Mouse (Mus musculus) midbrain, embryonic 11.5 days (tissue): Measurements from ENCODE around the gene Jph3. TPM values are rescaled to one million over a fixed set of nuclear protein-coding genes. Genes with fewer than 3 reads are reported as not detected.
A peak's percentile ranks its signal among the peaks of the same experiment; 100 is the strongest.

ENCODE experiments used
- ATAC-seq: fragments of 200-750 bp; cut with Nextera tagmentation; 2 replicates; pipeline ENCODE4 v1.8.0; 2017; ENCODE audit warnings: moderate TSS enrichment, moderate library complexity; ENCODE audit not compliant: low FRiP score
- DNase-seq: peaks from one replicate; pipeline ENCODE4 v3.0.0; 2015; ENCODE audit warnings: low spot score; ENCODE audit errors: missing footprints
- H3K27ac ChIP-seq: fragments of 300-500 bp; sonication (generic); 2 replicates; pipeline ENCODE4 v1.5.1; 2014; ENCODE audit warnings: low read depth, low read length
- H3K27me3 ChIP-seq: fragments of 300-500 bp; sonication (generic); 2 replicates; pipeline ENCODE4 v1.6.1; 2014; ENCODE audit warnings: mild to moderate bottlenecking, low read length, moderate library complexity, mixed read lengths; ENCODE audit not compliant: control insufficient read depth, insufficient read depth
- H3K36me3 ChIP-seq: fragments of 300-500 bp; sonication (generic); 2 replicates; pipeline ENCODE4 v1.6.1; 2014; ENCODE audit warnings: mild to moderate bottlenecking, low read length, moderate library complexity, mixed read lengths; ENCODE audit not compliant: control insufficient read depth, insufficient read depth
- H3K4me1 ChIP-seq: fragments of 300-500 bp; sonication (generic); 2 replicates; pipeline ENCODE4 v1.6.1; 2014; ENCODE audit warnings: low read length; ENCODE audit not compliant: control insufficient read depth, insufficient read depth
- H3K4me2 ChIP-seq: fragments of 300-500 bp; sonication (generic); 2 replicates; pipeline ENCODE4 v1.6.1; 2014; ENCODE audit warnings: mild to moderate bottlenecking, moderate library complexity
- H3K4me3 ChIP-seq: fragments of 300-500 bp; sonication (generic); 2 replicates; pipeline ENCODE4 v1.5.1; 2014; ENCODE audit warnings: low read depth, low read length
- H3K9ac ChIP-seq: fragments of 300-500 bp; sonication (generic); 2 replicates; pipeline ENCODE4 v1.6.1; 2014; ENCODE audit warnings: low read length
- H3K9me3 ChIP-seq: fragments of 300-500 bp; sonication (generic); 2 replicates; pipeline ENCODE4 v1.6.1; 2016; ENCODE audit warnings: low read length; ENCODE audit not compliant: control insufficient read depth
- WGBS: fragments of 180-500 bp; shearing (Covaris S2); extraction: QIAGEN DNeasy Blood & Tissue Kit; methylation state at CpG from one replicate; pipeline ENCODE4 v1.1.7; 2014; 5-methylcytosine and 5-hydroxymethylcytosine counted together
- polyA plus RNA-seq: library from polyadenylated mRNA; unstranded; fragments of >200 nt; fragmentation: Nextera tagmentation; extraction: Ambion mirVana; gene quantifications from 2 replicates; pipeline ENCODE4 v1.2.1, GENCODE M21; 2014

Gene Jph3
- polyA plus RNA-seq, 1 experiment from 2014 or later, result 10.4 TPM

- no peak for DNase-seq
- WGBS, result 55% methylated on average over 6 of the region's 6 CpGs
- H3K9ac ChIP-seq, result no peak overlapping the region
- H3K27ac ChIP-seq, result no peak overlapping the region
- H3K9me3 ChIP-seq, result no peaks in the 10 kb centered on the region
- H3K4me3 ChIP-seq, result no peak overlapping the region
- H3K4me1 ChIP-seq, result peaks cover 6% of the 10 kb centered on the region
- H3K4me2 ChIP-seq, result no peak overlapping the region
- no peak for ATAC-seq
- no peaks in the 10 kb centered on the region for H3K36me3 ChIP-seq
- H3K27me3 ChIP-seq, result no peaks in the 10 kb centered on the region; the same call in 1 of the 2 replicates
Observed at GRCm38 (mm10) chr8:121721072-121721471, 8.4 kb upstream of the Jph3 start.

DNA sequence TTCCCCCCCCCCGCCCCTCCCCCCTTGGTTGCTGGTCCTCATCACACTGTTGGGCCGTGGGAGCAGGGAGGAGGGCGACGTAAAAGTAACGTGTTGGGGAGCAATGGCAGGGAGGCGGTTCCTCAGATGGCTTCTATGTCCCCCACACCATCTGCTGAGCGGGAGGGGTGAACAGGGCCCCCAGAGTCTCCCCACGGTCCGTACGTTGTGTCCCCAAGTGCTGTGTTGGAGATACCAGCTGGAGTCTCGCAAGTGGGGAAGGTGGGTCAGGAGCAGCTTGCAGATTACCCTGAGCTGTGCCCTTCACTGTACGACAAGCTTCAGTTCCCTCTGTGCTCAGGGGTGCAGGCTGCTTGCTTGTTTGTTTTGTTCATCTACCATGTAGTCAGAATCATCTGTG lies 5.6 kb upstream of the Jph3 start:
- no peaks in the 10 kb centered on the region for H3K9me3 ChIP-seq
- ATAC-seq, result no peak
- H3K27ac ChIP-seq, result no peak overlapping the region
- 80% methylated on average over 12 of the region's 12 CpGs for WGBS
- H3K4me3 ChIP-seq, result no peak overlapping the region
- no peak for DNase-seq
- H3K4me2 ChIP-seq, result no peak overlapping the region
- no peaks in the 10 kb centered on the region for H3K36me3 ChIP-seq
- peaks cover 12% of the 10 kb centered on the region for H3K27me3 ChIP-seq
- H3K4me1 ChIP-seq, result no peaks in the 10 kb centered on the region
- H3K9ac ChIP-seq, result no peak overlapping the region

DNA sequence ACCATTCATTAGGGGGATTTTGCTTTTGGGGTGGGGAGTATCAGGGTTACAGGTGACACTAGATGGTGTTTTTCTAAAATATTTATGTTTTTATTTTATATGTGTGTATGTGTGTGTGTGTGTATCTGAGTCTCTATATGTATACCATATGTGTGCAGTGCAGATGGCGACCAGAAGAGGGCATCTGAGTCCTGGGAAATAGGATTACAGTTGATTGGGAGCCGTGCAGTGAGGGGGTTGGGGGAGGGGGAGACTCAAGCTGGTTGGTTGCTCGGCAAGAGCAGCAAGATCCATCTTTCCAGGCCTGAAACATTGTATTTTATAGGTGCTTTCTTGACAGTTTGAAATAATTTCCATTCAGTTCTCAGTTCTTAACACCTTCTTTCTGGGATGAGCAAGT lies 2.3 kb upstream of the Jph3 start:
- 66% methylated on average over 3 of the region's 3 CpGs for WGBS

GRCm38 (mm10) chr8:121729754-121730153 lies 331 bp downstream of the Jph3 start:
- Histone ChIP-seq H3K4me2 (peak overlapping the region; percentile 76), H3K27me3 (peaks cover 51% of the 10 kb centered on the region), H3K4me3 (peak overlapping the region; percentile 56), H3K9ac (peak overlapping the region; percentile 61), H3K9me3 (no peaks in the 10 kb centered on the region), H3K4me1 (peaks cover 14% of the 10 kb centered on the region), H3K36me3 (no peaks in the 10 kb centered on the region), H3K27ac (no peak overlapping the region)
- 2% methylated on average over 42 of the region's 54 CpGs for WGBS
- DNase-seq (peak; percentile 87), ATAC-seq (peak; percentile 47)

More for the DNA sequence above, 2.3 kb upstream of the Jph3 start:
- Histone ChIP-seq H3K4me3 (no peak overlapping the region), H3K4me2 (no peak overlapping the region), H3K4me1 (peaks cover 14% of the 10 kb centered on the region), H3K27me3 (peaks cover 40% of the 10 kb centered on the region), H3K9me3 (no peaks in the 10 kb centered on the region), H3K27ac (no peak overlapping the region), H3K36me3 (no peaks in the 10 kb centered on the region), H3K9ac (no peak overlapping the region)
- ATAC-seq (no peak), DNase-seq (no peak)

GRCm38 (mm10) chr8:121730170-121730569 lies 747 bp downstream of the Jph3 start:
- H3K36me3 ChIP-seq, result no peaks in the 10 kb centered on the region

DNA sequence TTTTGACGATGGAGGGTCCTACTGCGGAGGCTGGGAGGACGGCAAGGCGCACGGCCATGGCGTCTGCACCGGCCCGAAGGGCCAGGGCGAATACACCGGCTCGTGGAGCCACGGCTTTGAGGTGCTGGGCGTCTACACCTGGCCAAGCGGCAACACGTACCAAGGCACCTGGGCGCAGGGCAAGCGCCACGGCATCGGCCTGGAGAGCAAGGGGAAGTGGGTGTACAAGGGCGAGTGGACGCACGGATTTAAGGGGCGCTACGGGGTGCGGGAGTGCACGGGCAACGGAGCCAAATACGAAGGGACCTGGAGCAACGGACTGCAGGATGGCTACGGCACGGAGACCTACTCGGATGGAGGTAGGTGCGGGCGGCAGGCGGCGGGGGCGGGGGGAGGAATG lies 1.2 kb downstream of the Jph3 start:
- Histone ChIP-seq H3K36me3 (no peaks in the 10 kb centered on the region), H3K4me1 (peaks cover 14% of the 10 kb centered on the region), H3K4me2 (peak overlapping the region; percentile 76), H3K4me3 (peak overlapping the region; percentile 56), H3K27me3 (peaks cover 51% of the 10 kb centered on the region), H3K9me3 (no peaks in the 10 kb centered on the region), H3K27ac (no peak overlapping the region), H3K9ac (peak overlapping the region; percentile 61)
- peak; percentile 17; the same call in 1 of the 2 replicates for ATAC-seq
- DNase-seq, result peak; percentile 92
- 1% methylated on average over 37 of the region's 37 CpGs for WGBS

More at GRCm38 (mm10) chr8:121730170-121730569, 747 bp downstream of the Jph3 start:
- H3K9me3 ChIP-seq, result no peaks in the 10 kb centered on the region
- peak overlapping the region; percentile 76 for H3K4me2 ChIP-seq
- DNase-seq (no peak), ATAC-seq (peak; percentile 51)
- H3K4me1 ChIP-seq, result peaks cover 14% of the 10 kb centered on the region
- H3K4me3 ChIP-seq, result peak overlapping the region; percentile 56
- under 1% methylated on average over 49 of the region's 60 CpGs for WGBS
- peaks cover 51% of the 10 kb centered on the region for H3K27me3 ChIP-seq
- peak overlapping the region; percentile 61 for H3K9ac ChIP-seq
- no peak overlapping the region; the same call in 1 of the 2 replicates for H3K27ac ChIP-seq

DNA sequence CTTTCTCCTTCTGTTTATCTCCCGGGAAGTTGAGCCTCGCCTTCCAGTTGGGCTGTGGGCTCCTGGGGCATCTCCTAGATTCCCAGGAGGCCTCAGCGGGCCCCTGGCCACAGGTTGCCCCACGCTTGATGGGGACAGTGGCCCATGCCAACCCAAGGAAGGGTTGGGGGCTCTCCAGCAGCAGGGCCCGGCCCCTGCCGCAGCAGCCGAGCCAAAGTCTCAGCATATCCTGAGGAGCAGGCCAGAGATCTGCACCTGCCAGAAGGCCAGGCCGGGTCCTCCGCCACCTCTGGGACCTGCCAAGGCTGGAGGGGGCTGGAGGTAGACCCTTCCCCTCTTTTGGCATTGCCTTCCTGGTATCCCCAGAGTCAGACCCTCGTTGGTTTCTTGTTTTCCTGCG lies 1.6 kb downstream of the Jph3 start:
- 1% methylated on average over 11 of the region's 11 CpGs for WGBS
- H3K4me2 ChIP-seq, result peak overlapping the region; percentile 76
- no peak for DNase-seq
- peak overlapping the region; percentile 61 for H3K9ac ChIP-seq
- H3K27me3 ChIP-seq, result peaks cover 51% of the 10 kb centered on the region
- H3K27ac ChIP-seq, result no peak overlapping the region
- peaks cover 14% of the 10 kb centered on the region for H3K4me1 ChIP-seq
- H3K36me3 ChIP-seq, result no peaks in the 10 kb centered on the region
- 0 out of 2 replicates have a peak, but pooled peaks have one; percentile 11 for ATAC-seq
- peak overlapping the region; percentile 56 for H3K4me3 ChIP-seq
- no peaks in the 10 kb centered on the region for H3K9me3 ChIP-seq

DNA sequence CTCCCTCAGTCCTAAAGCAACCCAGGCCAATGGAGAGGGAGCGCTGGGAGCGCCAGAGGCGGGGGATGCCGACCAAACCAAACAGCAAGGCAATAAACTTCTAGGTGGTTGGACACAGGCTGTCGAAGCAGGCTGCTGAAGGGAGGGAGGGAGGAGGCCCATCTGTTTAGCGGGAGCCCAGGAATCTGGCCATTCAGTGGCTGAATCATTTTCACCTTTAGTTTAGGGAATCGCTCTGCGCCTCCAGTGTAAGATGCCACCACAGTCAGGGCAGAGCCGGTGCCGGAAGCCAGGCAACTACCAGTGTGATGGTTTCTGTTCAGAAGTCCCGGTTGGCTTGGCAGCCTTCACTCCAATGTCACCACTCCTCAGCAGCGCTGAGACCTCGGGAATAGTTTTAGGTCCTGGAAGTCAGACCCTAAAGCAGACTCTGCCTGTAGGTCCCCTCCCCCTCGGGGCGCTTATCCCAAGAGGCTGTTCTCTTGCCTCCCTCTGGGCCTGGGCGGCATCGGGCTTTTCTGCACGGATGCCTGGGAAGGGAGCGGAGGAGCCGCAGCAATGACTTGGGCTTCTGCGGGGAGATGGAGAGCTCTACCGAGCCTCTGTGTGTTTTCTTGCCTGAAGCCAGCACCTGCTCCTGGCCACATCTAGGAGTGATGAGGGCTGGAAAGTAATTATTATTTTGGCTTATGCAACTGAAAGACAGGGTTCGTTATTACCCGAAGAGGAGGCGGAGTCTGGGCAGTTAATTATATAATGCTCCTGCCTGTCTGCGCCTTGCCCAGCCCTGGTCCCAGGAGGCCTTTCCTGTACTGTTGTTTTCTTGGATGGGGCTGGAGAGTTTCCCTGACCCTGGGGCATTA lies 2.3 kb downstream of the Jph3 start:
- DNase-seq, result peak; percentile 89

DNA sequence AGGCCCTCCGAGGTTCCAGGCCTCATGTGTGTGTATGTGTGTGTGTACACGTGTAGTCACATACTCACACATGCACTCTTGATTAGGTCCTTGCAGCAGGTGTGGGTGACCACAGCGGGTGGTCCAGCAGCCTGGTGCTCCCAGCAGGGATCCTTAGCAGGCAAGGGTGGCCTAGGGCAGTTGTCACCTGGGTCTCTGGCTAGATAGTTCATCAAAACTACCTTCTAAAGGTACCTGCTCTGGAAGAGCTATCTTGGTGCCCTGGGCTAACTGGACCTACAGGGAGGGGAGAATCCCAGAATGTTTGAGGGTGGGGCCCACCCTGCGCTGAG lies 2.9 kb downstream of the Jph3 start:
- Histone ChIP-seq H3K4me1 (peaks cover 14% of the 10 kb centered on the region), H3K27ac (no peak overlapping the region), H3K36me3 (no peaks in the 10 kb centered on the region), H3K9ac (no peak overlapping the region), H3K9me3 (no peaks in the 10 kb centered on the region), H3K4me2 (peak overlapping the region; percentile 76), H3K27me3 (peaks cover 51% of the 10 kb centered on the region), H3K4me3 (no peak overlapping the region; the same call in 1 of the 2 replicates)
- DNase-seq, result no peak
- 61% methylated on average over 4 of the region's 4 CpGs for WGBS
- ATAC-seq, result no peak

More for the DNA sequence above, 2.3 kb downstream of the Jph3 start:
- Histone ChIP-seq H3K36me3 (no peaks in the 10 kb centered on the region), H3K9me3 (no peaks in the 10 kb centered on the region), H3K4me2 (peak overlapping the region; percentile 76), H3K27ac (no peak overlapping the region), H3K27me3 (peaks cover 51% of the 10 kb centered on the region), H3K4me3 (peak overlapping the region; percentile 56), H3K4me1 (peaks cover 14% of the 10 kb centered on the region), H3K9ac (peak overlapping the region; percentile 44; the same call in 1 of the 2 replicates)
- no peak for ATAC-seq
- WGBS, result 7% methylated on average over 26 of the region's 26 CpGs
